Mouse (Mus musculus) 3134 (cell line): Measurements from ENCODE around the gene St6galnac4.

Experiments
- DNase-seq: peaks from one replicate; pipeline ENCODE4 v3.0.0-alpha.2; 2011; ENCODE audit warnings: low spot score; ENCODE audit not compliant: insufficient read length; ENCODE audit errors: extremely low read depth

The St6galnac4 gene

DNA sequence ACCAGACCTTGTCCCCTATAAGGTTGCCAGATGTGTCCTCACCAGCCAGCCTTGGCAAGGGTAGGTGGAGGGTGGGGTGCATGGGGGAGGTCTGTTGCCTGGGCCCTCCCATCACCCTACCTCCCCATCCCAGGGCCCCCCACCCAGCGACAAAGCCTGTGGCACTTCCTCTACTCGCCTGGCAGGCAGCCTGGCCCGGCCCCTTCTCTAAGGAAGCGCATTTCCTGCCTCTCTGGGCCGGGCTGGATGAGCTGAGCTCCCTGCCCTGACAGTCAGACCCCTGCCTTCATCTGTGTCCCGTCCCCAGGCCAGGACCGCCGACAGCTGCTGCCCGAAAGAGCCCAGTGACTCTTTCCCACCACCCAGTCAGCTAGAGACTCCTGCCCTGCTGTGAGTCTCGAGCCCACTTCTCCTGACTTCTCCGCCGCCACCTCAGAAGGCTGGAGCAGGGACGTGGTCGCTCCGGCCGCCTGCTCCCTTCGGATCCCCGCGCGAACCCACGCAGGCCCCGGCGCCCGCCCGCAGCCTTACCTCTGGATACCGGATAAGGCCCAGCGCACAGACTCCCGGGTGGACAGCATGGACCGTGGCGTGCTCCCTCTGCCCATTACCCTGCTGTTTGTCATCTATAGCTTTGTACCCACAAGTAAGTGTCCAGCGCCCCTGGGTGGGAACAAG is 59.6 kb downstream of the St6galnac4 start, which contains the start of gene Eng:
Gene Eng (plus strand): TSS at position 217 of the 678 bp plus-strand sequence.
- DNase-seq: no peak

DNA sequence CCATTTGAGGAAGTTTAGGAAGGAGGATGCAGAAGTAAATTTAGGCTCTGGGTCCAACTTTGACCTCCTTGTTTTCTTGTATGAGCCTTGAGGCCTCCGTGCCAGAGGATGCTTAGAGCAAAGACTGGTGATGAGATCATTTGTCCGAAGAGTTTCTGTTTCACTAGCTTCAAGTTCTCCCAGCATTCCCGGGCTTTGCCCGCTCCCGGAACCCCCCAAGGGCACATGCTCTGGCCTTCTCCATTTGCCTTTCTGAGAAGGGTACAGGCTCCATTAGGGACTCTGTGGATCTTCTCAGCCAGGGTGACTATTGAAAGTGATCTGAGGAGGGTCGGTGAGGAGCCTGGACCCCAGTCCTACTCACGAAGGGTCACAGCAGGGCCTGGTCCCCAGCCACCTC is 60.5 kb downstream of the St6galnac4 start:
- DNase-seq: no peak
